Mouse (Mus musculus) cortical plate, adult 2 months (tissue): ENCODE data around the gene Dhrs2.

ENCODE experiments used
- CTCF ChIP-seq: fragments of 200-500 bp; IDR thresholded peaks from 2 replicates; pipeline ENCODE4 v1.5.1; 2011; ENCODE audit warnings: mild to moderate bottlenecking, control low read depth, low read length; ENCODE audit not compliant: insufficient read depth; ENCODE audit errors: extremely low read depth
- POLR2A ChIP-seq: fragments of 200-500 bp; IDR thresholded peaks from 2 replicates; pipeline ENCODE4 v1.6.1; 2011; ENCODE audit warnings: mild to moderate bottlenecking, low read length, control low read depth; ENCODE audit not compliant: insufficient read depth; ENCODE audit errors: extremely low read depth

GRCm38 (mm10) chr14:55234639-55235038 lies 12.8 kb downstream of the Dhrs2 start:
- TF ChIP-seq POLR2A (no peak), CTCF (no peak)
